Mouse (Mus musculus): Measurements from ENCODE around the gene Tsga10ip.

The Tsga10ip gene

GRCm38 (mm10) chr19:5402293-5402692 lies at the start of gene Tsga10ip:
TSS of gene Tsga10ip (minus strand) at chr19:5402526.
- no peak for DNase-seq

GRCm38 (mm10) chr19:5451766-5452165 lies 49.4 kb upstream of the Tsga10ip start:
- no peak for DNase-seq

- no peak for DNase-seq
Measured at GRCm38 (mm10) chr19:5449673-5450072, 47.3 kb upstream of the Tsga10ip start.

GRCm38 (mm10) chr19:5448354-5449150 lies 46.2 kb upstream of the Tsga10ip start:
- DNase-seq, result peak; percentile 47 to 54

- DNase-seq, result peak; percentile 92 to 93
Measured at GRCm38 (mm10) chr19:5447515-5448353, 45.4 kb upstream of the Tsga10ip start, which contains the start of gene Fosl1. TSS of gene Fosl1 (plus strand) at chr19:5447547.

- no peak for DNase-seq
Measured at GRCm38 (mm10) chr19:5445747-5446146, 43.4 kb upstream of the Tsga10ip start.

- DNase-seq, result no peak
Measured at GRCm38 (mm10) chr19:5444954-5445353, 42.6 kb upstream of the Tsga10ip start.

- no peak for DNase-seq
Measured at GRCm38 (mm10) chr19:5444371-5444908, 42.1 kb upstream of the Tsga10ip start.

GRCm38 (mm10) chr19:5433951-5434350 lies 31.6 kb upstream of the Tsga10ip start:
- DNase-seq, result no peak

GRCm38 (mm10) chr19:5432992-5433852 lies 30.9 kb upstream of the Tsga10ip start:
- peak; percentile 55 to 56 for DNase-seq

- DNase-seq, result peak in 1 of 2 experiments; percentile 26
Measured at GRCm38 (mm10) chr19:5431911-5432464, 29.7 kb upstream of the Tsga10ip start.

GRCm38 (mm10) chr19:5430408-5430807 lies 28.1 kb upstream of the Tsga10ip start:
- no peak for DNase-seq

- DNase-seq, result no peak
Measured at GRCm38 (mm10) chr19:5429806-5430205, 27.5 kb upstream of the Tsga10ip start.

GRCm38 (mm10) chr19:5429219-5429618 lies 26.9 kb upstream of the Tsga10ip start:
- no peak for DNase-seq

- DNase-seq, result peak; percentile 31 to 46
Measured at GRCm38 (mm10) chr19:5428083-5428482, 25.8 kb upstream of the Tsga10ip start.

- no peak for DNase-seq
Measured at GRCm38 (mm10) chr19:5426640-5427290, 24.4 kb upstream of the Tsga10ip start.

GRCm38 (mm10) chr19:5425906-5426565 lies 23.7 kb upstream of the Tsga10ip start:
- DNase-seq, result peak in 1 of 2 experiments; percentile 4

GRCm38 (mm10) chr19:5424782-5425741 lies 22.7 kb upstream of the Tsga10ip start, which contains the start of the genes Drap1 and AI837181:
TSS of gene Drap1 (minus strand) at chr19:5424979.
TSS of gene AI837181 (plus strand) at chr19:5425144.
- peak; percentile 95 for DNase-seq

- peak; percentile 68 to 72 for DNase-seq
Measured at GRCm38 (mm10) chr19:5424092-5424781, 21.9 kb upstream of the Tsga10ip start.

Measured in B cell, adult 2 months (primary cell).